Mouse (Mus musculus): ENCODE measurements around the gene Svbp. TPM values are rescaled to one million over a fixed set of nuclear protein-coding genes. Genes with fewer than 3 reads are reported as not detected.

Gene Svbp
- total and polyA plus RNA-seq, 3 experiments, result 15.7 to 23.5 (median 15.8) TPM

DNA sequence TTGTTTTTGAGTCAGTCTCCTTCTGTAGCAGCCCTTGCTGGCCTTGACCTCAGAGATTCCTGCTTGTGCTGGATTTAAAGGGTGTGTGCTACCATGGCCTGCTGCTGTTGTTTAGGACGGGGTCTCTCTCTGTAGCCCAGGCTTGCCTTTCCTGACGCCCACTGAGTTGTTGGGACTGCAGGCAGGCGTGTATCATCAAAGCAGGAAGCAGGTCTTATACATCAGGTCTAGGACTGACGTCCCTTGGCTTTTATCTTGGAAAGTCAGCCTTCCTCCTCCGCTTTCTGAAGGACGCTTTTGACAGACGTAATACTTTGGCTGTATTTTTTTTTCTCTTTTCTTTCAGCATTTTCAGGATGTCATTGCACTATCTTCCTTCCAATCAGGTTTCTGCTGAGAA lies 29.2 kb upstream of the Svbp start:
- Histone ChIP-seq H3K4me2 (ENCODE audit: insufficient read depth, low read depth, poor library complexity, severe bottlenecking) (no peak overlapping the region), H3K4me1 (ENCODE audit: control insufficient read depth in 1 of 2, insufficient read depth in 2 of 2) (no peaks in the 10 kb centered on the region), H3K27me3 (replicated peaks) (no peaks in the 10 kb centered on the region), H3K9ac (ENCODE audit: insufficient read depth, low read depth) (no peak overlapping the region), H3K4me3 (replicated peaks in 1 of 3; ENCODE audit: low read depth in 2 of 3, low read length in 2 of 3, poor library complexity in 1 of 3) (no peak overlapping the region), H3K36me3 (replicated peaks in 1 of 2; ENCODE audit: control insufficient read depth in 1 of 2, insufficient read depth in 1 of 2, low read length in 1 of 2) (peaks cover 15 to 28% of the 10 kb centered on the region in 2 experiments), H3K79me2 (replicated peaks; ENCODE audit: control insufficient read depth, extremely low read depth, insufficient read depth, poor library complexity, severe bottlenecking) (no peaks in the 10 kb centered on the region), H3K9me3 (replicated peaks; ENCODE audit: low read length) (no peaks in the 10 kb centered on the region), H3K27ac (ENCODE audit: insufficient read depth, low read depth) (no peak overlapping the region)
- no peak for DNase-seq (ENCODE audit: extremely low read depth)
- dilution Hi-C loops (cut with MboI; ENCODE audit: extremely low pct_ligation_motif_present, extremely low pct_unique_long_range_greater_than_20kb, low sequenced_read_pairs) (no loop called here), in situ Hi-C loops (cut with MboI; ENCODE audit: low pct_ligation_motif_present, low pct_unique_long_range_greater_than_20kb, low sequenced_read_pairs) (no loop called here)
- TF ChIP-seq MEF2A (IDR thresholded peaks at IDR 0.05; ENCODE audit: borderline replicate concordance, low read depth, low read length) (no peak), CHD1 (IDR thresholded peaks at IDR 0.05; ENCODE audit: low read depth, low read length) (no peak)

DNA sequence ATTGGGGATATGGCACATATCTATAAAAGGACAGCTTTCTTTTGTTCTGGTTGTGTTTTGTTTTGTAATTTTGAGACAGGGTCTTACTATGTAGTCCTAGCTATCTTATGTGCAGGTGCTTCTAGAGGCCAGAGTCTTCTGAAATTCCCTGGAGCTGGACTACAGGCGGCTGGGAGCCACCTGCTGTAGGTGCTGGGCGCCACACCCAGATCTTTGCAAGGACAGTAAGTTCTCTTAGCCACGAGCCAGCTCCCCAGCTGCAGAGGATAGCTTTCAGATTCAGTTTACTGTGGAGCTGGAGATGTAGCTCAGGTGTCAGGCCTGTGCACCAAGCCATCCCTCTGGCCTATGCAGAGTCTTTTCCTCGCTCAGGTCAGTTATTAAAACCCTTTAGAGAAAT lies 28.0 kb upstream of the Svbp start:
- Histone ChIP-seq H3K79me2 (replicated peaks; ENCODE audit: control insufficient read depth, extremely low read depth, insufficient read depth, poor library complexity, severe bottlenecking) (no peaks in the 10 kb centered on the region), H3K27me3 (replicated peaks) (no peaks in the 10 kb centered on the region), H3K36me3 (replicated peaks in 1 of 2; ENCODE audit: control insufficient read depth in 1 of 2, insufficient read depth in 1 of 2, low read length in 1 of 2) (peaks cover 15 to 35% of the 10 kb centered on the region in 2 experiments), H3K9ac (ENCODE audit: insufficient read depth, low read depth) (no peak overlapping the region), H3K27ac (ENCODE audit: insufficient read depth, low read depth) (no peak overlapping the region), H3K4me3 (replicated peaks in 1 of 3; ENCODE audit: low read depth in 2 of 3, low read length in 2 of 3, poor library complexity in 1 of 3) (no peak overlapping the region), H3K4me2 (ENCODE audit: insufficient read depth, low read depth, poor library complexity, severe bottlenecking) (no peak overlapping the region), H3K9me3 (replicated peaks; ENCODE audit: low read length) (no peaks in the 10 kb centered on the region), H3K4me1 (ENCODE audit: control insufficient read depth in 1 of 2, insufficient read depth in 2 of 2) (no peaks in the 10 kb centered on the region)
- in situ Hi-C loops (cut with MboI; ENCODE audit: low pct_ligation_motif_present, low pct_unique_long_range_greater_than_20kb, low sequenced_read_pairs) (no loop called here), dilution Hi-C loops (cut with MboI; ENCODE audit: extremely low pct_ligation_motif_present, extremely low pct_unique_long_range_greater_than_20kb, low sequenced_read_pairs) (no loop called here)
- DNase-seq (ENCODE audit: extremely low read depth), result no peak
- TF ChIP-seq MXI1 (IDR thresholded peaks at IDR 0.05; ENCODE audit: low read depth, low read length) (no peak), MAX (IDR thresholded peaks at IDR 0.05; ENCODE audit: low read length) (no peak), CTCF (conservative IDR thresholded peaks at IDR 0.05 in 1 of 2, IDR thresholded peaks at IDR 0.05 in 1 of 2; ENCODE audit: low read depth in 2 of 2, low read length in 2 of 2) (peak in 1 of 2 experiments; percentile 46; a peak in 2 of 4 replicates), TCF12 (IDR thresholded peaks at IDR 0.05; ENCODE audit: low read depth, low read length) (no peak), EP300 (IDR thresholded peaks at IDR 0.05; ENCODE audit: low read length) (no peak), SMC3 (IDR thresholded peaks at IDR 0.05; ENCODE audit: low read depth, low read length) (peak; percentile 56), JUND (conservative IDR thresholded peaks at IDR 0.05; ENCODE audit: low read depth, low read length) (no peak), RAD21 (IDR thresholded peaks at IDR 0.05; ENCODE audit: low read depth, low read length) (peak; percentile 3), NELFE (IDR thresholded peaks at IDR 0.05; ENCODE audit: low read depth, low read length) (no peak), E2F4 (IDR thresholded peaks at IDR 0.05; ENCODE audit: insufficient replicate concordance, low read depth, low read length) (no peak), SIN3A (IDR thresholded peaks at IDR 0.05; ENCODE audit: low read length) (no peak), CHD2 (IDR thresholded peaks at IDR 0.05; ENCODE audit: low read length) (no peak), ZNF384 (IDR thresholded peaks at IDR 0.05; ENCODE audit: low read depth, low read length) (no peak)

DNA sequence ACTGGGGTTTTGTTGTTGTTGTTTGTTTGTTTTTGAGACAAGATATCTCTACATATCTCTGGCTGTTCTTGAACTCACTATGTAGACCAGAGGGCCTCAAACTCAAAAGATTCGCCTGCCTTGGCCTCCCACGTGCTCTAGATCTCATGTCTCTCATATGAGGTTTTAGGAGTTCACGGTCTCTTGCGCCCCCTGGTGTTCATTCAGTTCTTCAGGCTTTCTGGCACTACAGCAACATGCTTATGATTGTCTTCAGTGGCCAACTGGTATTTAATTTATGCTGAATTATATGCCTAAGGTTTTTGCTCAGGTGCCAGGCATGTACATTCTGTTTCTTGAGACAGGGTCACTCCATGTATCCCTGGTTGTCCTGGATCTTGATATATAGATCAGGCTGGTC lies 27.4 kb upstream of the Svbp start:
- dilution Hi-C loops (cut with MboI; ENCODE audit: extremely low pct_ligation_motif_present, extremely low pct_unique_long_range_greater_than_20kb, low sequenced_read_pairs) (no loop called here), in situ Hi-C loops (cut with MboI; ENCODE audit: low pct_ligation_motif_present, low pct_unique_long_range_greater_than_20kb, low sequenced_read_pairs) (no loop called here)
- no peak overlapping the region for H3K9ac ChIP-seq (ENCODE audit: insufficient read depth, low read depth)
- H3K27ac ChIP-seq (ENCODE audit: insufficient read depth, low read depth), result no peak overlapping the region
- peak; percentile 92 for DNase-seq (ENCODE audit: extremely low read depth)
- no peak overlapping the region for H3K4me3 ChIP-seq (replicated peaks in 1 of 3; ENCODE audit: low read depth in 2 of 3, low read length in 2 of 3, poor library complexity in 1 of 3)
- no peaks in the 10 kb centered on the region for H3K27me3 ChIP-seq (replicated peaks)
- peaks cover 15 to 35% of the 10 kb centered on the region in 2 experiments for H3K36me3 ChIP-seq (replicated peaks in 1 of 2; ENCODE audit: control insufficient read depth in 1 of 2, insufficient read depth in 1 of 2, low read length in 1 of 2)
- H3K4me1 ChIP-seq (ENCODE audit: control insufficient read depth in 1 of 2, insufficient read depth in 2 of 2), result peaks cover 0 to 1% of the 10 kb centered on the region in 2 experiments; a peak in 2 of 4 replicates
- no peaks in the 10 kb centered on the region for H3K9me3 ChIP-seq (replicated peaks; ENCODE audit: low read length)
- H3K79me2 ChIP-seq (replicated peaks; ENCODE audit: control insufficient read depth, extremely low read depth, insufficient read depth, poor library complexity, severe bottlenecking), result no peaks in the 10 kb centered on the region
- no peak overlapping the region for H3K4me2 ChIP-seq (ENCODE audit: insufficient read depth, low read depth, poor library complexity, severe bottlenecking)
- TF ChIP-seq RAD21 (IDR thresholded peaks at IDR 0.05; ENCODE audit: low read depth, low read length) (peak; percentile 93), ELF1 (IDR thresholded peaks at IDR 0.05; ENCODE audit: low read depth, low read length) (no peak), BHLHE40 (IDR thresholded peaks at IDR 0.05; ENCODE audit: low read depth, low read length) (peak; percentile 54; the same call in 1 of the 2 replicates), MAX (IDR thresholded peaks at IDR 0.05; ENCODE audit: low read length) (peak; percentile 98), MXI1 (IDR thresholded peaks at IDR 0.05; ENCODE audit: low read depth, low read length) (peak; percentile 64; the same call in 1 of the 2 replicates), ZC3H11A (IDR thresholded peaks at IDR 0.05; ENCODE audit: low read depth, low read length) (peak; percentile 86), MYC (IDR thresholded peaks at IDR 0.05; ENCODE audit: low read depth, low read length) (peak; percentile 99), POLR2AphosphoS2 (IDR thresholded peaks at IDR 0.05; ENCODE audit: low read depth, low read length) (no peak), ZNF384 (IDR thresholded peaks at IDR 0.05; ENCODE audit: low read depth, low read length) (no peak), SMC3 (IDR thresholded peaks at IDR 0.05; ENCODE audit: low read depth, low read length) (peak; percentile 98), KAT2A (IDR thresholded peaks at IDR 0.05; ENCODE audit: insufficient replicate concordance, low read length) (no peak), CTCF (conservative IDR thresholded peaks at IDR 0.05 in 1 of 2, IDR thresholded peaks at IDR 0.05 in 1 of 2; ENCODE audit: low read depth in 2 of 2, low read length in 2 of 2) (peak; percentile 75 to 94)

All from CH12.LX (cell line).